Mouse (Mus musculus) neural tube, embryonic 12.5 days (tissue): ENCODE measurements at regions not wholly inside any gene's neighbourhood (a gene's known extent, or its start where the extent isn't known, plus 50 kb on each side); places are given as distances from the start of the nearest gene placed in this dataset.

ENCODE experiments used
- ATAC-seq: fragments of 200-750 bp; cut with Nextera tagmentation; 2 replicates; pipeline ENCODE4 v1.8.0; 2017; ENCODE audit warnings: low read depth, mild to moderate bottlenecking, moderate TSS enrichment, moderate library complexity; ENCODE audit not compliant: low FRiP score
- H3K27ac ChIP-seq: fragments of 300-500 bp; sonication (generic); 2 replicates; pipeline ENCODE4 v1.5.1; 2016
- H3K27me3 ChIP-seq: fragments of 300-500 bp; sonication (generic); replicated peaks from 2 replicates; pipeline ENCODE4 v1.6.1; 2016; ENCODE audit warnings: mild to moderate bottlenecking
- H3K36me3 ChIP-seq: fragments of 300-500 bp; sonication (generic); 2 replicates; pipeline ENCODE4 v1.6.1; 2016; ENCODE audit warnings: mild to moderate bottlenecking
- H3K4me1 ChIP-seq: fragments of 300-500 bp; sonication (generic); 2 replicates; pipeline ENCODE4 v1.6.1; 2016
- H3K4me2 ChIP-seq: fragments of 300-500 bp; sonication (generic); replicated peaks from 2 replicates; pipeline ENCODE4 v1.6.1; 2016; ENCODE audit warnings: mild to moderate bottlenecking
- H3K4me3 ChIP-seq: fragments of 300-500 bp; sonication (generic); 2 replicates; pipeline ENCODE4 v1.5.1; 2016
- H3K9ac ChIP-seq: fragments of 300-500 bp; sonication (generic); 2 replicates; pipeline ENCODE4 v1.6.1; 2016; ENCODE audit warnings: mild to moderate bottlenecking
- H3K9me3 ChIP-seq: fragments of 300-500 bp; sonication (generic); 2 replicates; pipeline ENCODE4 v1.6.1; 2016; ENCODE audit warnings: mild to moderate bottlenecking
- WGBS: fragments of 180-500 bp; shearing (Covaris S2); methylation state at CpG from one replicate; pipeline ENCODE4 v1.1.7; 2016; 5-methylcytosine and 5-hydroxymethylcytosine counted together

GRCm38 (mm10) chr2:51250798-51251197 lies 101.9 kb upstream of the Rnd3 start:
- no peak overlapping the region for H3K4me2 ChIP-seq
- no peaks in the 10 kb centered on the region for H3K27me3 ChIP-seq
- H3K9me3 ChIP-seq: no peaks in the 10 kb centered on the region
- WGBS: 50% methylated on average over 6 of the region's 6 CpGs
- H3K36me3 ChIP-seq: no peaks in the 10 kb centered on the region
- H3K27ac ChIP-seq: no peak overlapping the region
- ATAC-seq: no peak
- H3K4me3 ChIP-seq: no peak overlapping the region
- no peak overlapping the region for H3K9ac ChIP-seq
- no peaks in the 10 kb centered on the region for H3K4me1 ChIP-seq

DNA sequence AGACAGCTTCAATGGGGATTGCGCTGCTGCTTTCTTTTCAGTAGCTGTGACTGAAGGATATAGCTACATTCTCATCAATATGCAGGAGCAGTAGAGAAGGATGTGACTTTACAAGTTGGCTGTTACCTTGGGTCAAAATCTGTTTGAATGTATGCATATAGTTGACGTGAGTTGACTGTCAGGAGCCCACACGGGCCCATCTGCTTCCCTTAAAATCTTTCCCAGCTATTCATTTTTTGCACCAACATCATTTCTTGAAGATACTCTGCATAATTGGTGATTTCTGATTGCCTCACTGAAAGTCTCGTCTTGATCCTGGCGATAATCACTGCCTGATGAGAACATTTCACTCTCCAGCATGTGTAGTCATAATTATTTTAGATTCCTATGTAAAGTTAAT lies 92.7 kb upstream of the Rnd3 start:
- 73% methylated on average over 5 of the region's 5 CpGs for WGBS

DNA sequence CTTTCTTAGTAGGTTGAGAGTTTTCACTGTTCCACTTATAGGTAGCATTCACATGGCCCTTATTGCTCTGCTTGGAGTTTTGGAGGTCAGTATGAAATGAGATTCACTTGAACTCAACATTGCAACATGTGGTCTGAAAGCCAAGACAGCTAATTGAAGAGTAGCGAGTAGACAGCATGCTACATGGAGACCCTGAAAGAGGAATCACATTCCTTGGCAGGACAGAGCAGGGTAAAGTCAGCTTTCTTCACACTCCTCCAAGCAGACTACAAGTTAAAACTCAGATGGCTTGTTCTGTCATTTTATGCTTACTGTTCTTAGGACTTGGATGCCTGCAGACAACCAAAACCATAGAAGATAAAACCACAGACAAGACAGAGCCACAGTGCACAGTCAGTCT lies 91.1 kb upstream of the Rnd3 start:
- H3K4me1 ChIP-seq: no peaks in the 10 kb centered on the region
- H3K4me3 ChIP-seq: no peak overlapping the region
- no peak for ATAC-seq
- H3K27ac ChIP-seq: no peak overlapping the region
- H3K27me3 ChIP-seq: no peaks in the 10 kb centered on the region
- H3K4me2 ChIP-seq: no peak overlapping the region
- no peak overlapping the region for H3K9ac ChIP-seq
- WGBS: 94% methylated on average over 1 of the region's 1 CpGs
- no peaks in the 10 kb centered on the region for H3K9me3 ChIP-seq
- no peaks in the 10 kb centered on the region for H3K36me3 ChIP-seq

More for the DNA sequence above, 92.7 kb upstream of the Rnd3 start:
- H3K9me3 ChIP-seq: no peaks in the 10 kb centered on the region
- H3K36me3 ChIP-seq: no peaks in the 10 kb centered on the region
- no peaks in the 10 kb centered on the region for H3K4me1 ChIP-seq
- ATAC-seq: no peak
- no peak overlapping the region for H3K27ac ChIP-seq
- H3K4me3 ChIP-seq: no peak overlapping the region
- no peak overlapping the region for H3K4me2 ChIP-seq
- H3K9ac ChIP-seq: no peak overlapping the region
- no peaks in the 10 kb centered on the region for H3K27me3 ChIP-seq

DNA sequence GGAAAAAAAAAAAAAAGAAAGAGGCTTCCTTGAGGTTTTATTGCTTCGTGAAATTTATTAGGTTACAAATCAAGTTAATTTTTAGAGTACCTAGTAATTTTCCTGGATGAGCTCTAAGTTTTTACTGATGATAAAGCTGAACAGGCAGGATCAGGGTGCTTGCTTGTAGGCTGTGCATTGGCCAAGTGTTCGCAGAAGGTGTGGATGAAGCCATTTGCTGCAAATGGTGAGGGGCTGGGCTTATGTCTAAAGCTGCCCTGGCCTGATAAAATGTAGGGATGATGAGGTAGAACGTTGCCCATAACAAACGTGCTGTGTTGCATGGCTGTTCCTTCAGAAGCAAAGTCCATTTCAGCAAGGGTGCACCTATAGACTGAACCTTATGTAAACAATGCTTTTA lies 90.1 kb upstream of the Rnd3 start:
- ATAC-seq: no peak
- H3K27me3 ChIP-seq: no peaks in the 10 kb centered on the region
- WGBS: 58% methylated on average over 4 of the region's 4 CpGs
- H3K9ac ChIP-seq: no peak overlapping the region
- no peaks in the 10 kb centered on the region for H3K9me3 ChIP-seq
- no peaks in the 10 kb centered on the region for H3K4me1 ChIP-seq
- no peaks in the 10 kb centered on the region for H3K36me3 ChIP-seq
- no peak overlapping the region for H3K27ac ChIP-seq
- no peak overlapping the region for H3K4me3 ChIP-seq
- no peak overlapping the region; the same call in 1 of the 2 replicates for H3K4me2 ChIP-seq

- ATAC-seq: no peak
- H3K27ac ChIP-seq: no peak overlapping the region
- no peaks in the 10 kb centered on the region for H3K27me3 ChIP-seq
- peak overlapping the region; percentile 43 for H3K4me2 ChIP-seq
- H3K4me1 ChIP-seq: no peaks in the 10 kb centered on the region
- H3K4me3 ChIP-seq: no peak overlapping the region
- H3K36me3 ChIP-seq: no peaks in the 10 kb centered on the region
- H3K9me3 ChIP-seq: no peaks in the 10 kb centered on the region
- 16% methylated on average over 16 of the region's 16 CpGs for WGBS
- H3K9ac ChIP-seq: no peak overlapping the region
These were observed 89.4 kb upstream of the Rnd3 start for GRCm38 (mm10) chr2:51238131-51238931.

GRCm38 (mm10) chr2:51237451-51237850 lies 88.5 kb upstream of the Rnd3 start:
- 88% methylated on average over 10 of the region's 10 CpGs for WGBS
- H3K27ac ChIP-seq: no peak overlapping the region
- no peaks in the 10 kb centered on the region for H3K9me3 ChIP-seq
- no peaks in the 10 kb centered on the region for H3K27me3 ChIP-seq
- no peak overlapping the region for H3K4me2 ChIP-seq
- no peaks in the 10 kb centered on the region for H3K36me3 ChIP-seq
- ATAC-seq: no peak
- H3K9ac ChIP-seq: no peak overlapping the region
- H3K4me1 ChIP-seq: no peaks in the 10 kb centered on the region
- no peak overlapping the region for H3K4me3 ChIP-seq

GRCm38 (mm10) chr2:51236852-51237251 lies 87.9 kb upstream of the Rnd3 start:
- H3K36me3 ChIP-seq: no peaks in the 10 kb centered on the region
- no peaks in the 10 kb centered on the region for H3K4me1 ChIP-seq
- H3K27me3 ChIP-seq: no peaks in the 10 kb centered on the region
- H3K9me3 ChIP-seq: no peaks in the 10 kb centered on the region
- no peak overlapping the region for H3K4me3 ChIP-seq
- WGBS: 79% methylated on average over 3 of the region's 3 CpGs
- no peak for ATAC-seq
- no peak overlapping the region for H3K27ac ChIP-seq
- H3K4me2 ChIP-seq: no peak overlapping the region
- H3K9ac ChIP-seq: no peak overlapping the region

- 72% methylated on average over 5 of the region's 5 CpGs for WGBS
These were observed 85.5 kb upstream of the Rnd3 start for GRCm38 (mm10) chr2:51234427-51234826.

GRCm38 (mm10) chr2:51222851-51223250 lies 73.9 kb upstream of the Rnd3 start:
- no peak for ATAC-seq
- Histone ChIP-seq H3K4me2 (no peak overlapping the region), H3K4me3 (no peak overlapping the region), H3K27me3 (no peaks in the 10 kb centered on the region), H3K9me3 (no peaks in the 10 kb centered on the region), H3K36me3 (no peaks in the 10 kb centered on the region), H3K27ac (no peak overlapping the region), H3K4me1 (no peaks in the 10 kb centered on the region), H3K9ac (no peak overlapping the region)
- 43% methylated on average over 1 of the region's 1 CpGs for WGBS

More at GRCm38 (mm10) chr2:51234427-51234826, 85.5 kb upstream of the Rnd3 start:
- Histone ChIP-seq H3K9ac (no peak overlapping the region), H3K4me2 (no peak overlapping the region), H3K27me3 (no peaks in the 10 kb centered on the region), H3K4me1 (no peaks in the 10 kb centered on the region), H3K36me3 (no peaks in the 10 kb centered on the region), H3K27ac (no peak overlapping the region), H3K9me3 (no peaks in the 10 kb centered on the region), H3K4me3 (no peak overlapping the region)
- no peak for ATAC-seq

DNA sequence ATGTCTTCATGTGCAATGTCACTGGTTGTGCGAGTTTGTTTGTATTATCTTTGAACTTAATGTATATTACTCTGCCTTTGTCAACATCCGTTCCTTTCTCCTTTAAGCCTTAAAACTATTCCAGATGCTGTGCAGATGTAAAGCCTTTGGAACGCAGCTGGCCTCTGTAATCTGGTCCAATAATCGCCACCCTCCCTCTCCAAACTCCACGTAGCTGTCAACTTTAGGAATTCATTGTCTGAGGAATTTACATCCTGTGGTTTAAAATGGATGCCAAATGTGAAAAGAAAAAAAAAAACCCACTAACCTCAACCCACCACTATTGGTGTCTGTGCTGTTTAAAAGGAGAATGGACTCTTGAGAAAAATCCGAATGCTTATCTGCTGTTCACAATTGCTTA lies 70.8 kb upstream of the Rnd3 start:
- no peaks in the 10 kb centered on the region for H3K9me3 ChIP-seq
- H3K27me3 ChIP-seq: no peaks in the 10 kb centered on the region
- no peak for ATAC-seq
- no peak overlapping the region for H3K4me2 ChIP-seq
- H3K9ac ChIP-seq: no peak overlapping the region
- 76% methylated on average over 6 of the region's 6 CpGs for WGBS
- H3K27ac ChIP-seq: no peak overlapping the region
- H3K4me3 ChIP-seq: no peak overlapping the region
- no peaks in the 10 kb centered on the region for H3K4me1 ChIP-seq
- H3K36me3 ChIP-seq: no peaks in the 10 kb centered on the region

DNA sequence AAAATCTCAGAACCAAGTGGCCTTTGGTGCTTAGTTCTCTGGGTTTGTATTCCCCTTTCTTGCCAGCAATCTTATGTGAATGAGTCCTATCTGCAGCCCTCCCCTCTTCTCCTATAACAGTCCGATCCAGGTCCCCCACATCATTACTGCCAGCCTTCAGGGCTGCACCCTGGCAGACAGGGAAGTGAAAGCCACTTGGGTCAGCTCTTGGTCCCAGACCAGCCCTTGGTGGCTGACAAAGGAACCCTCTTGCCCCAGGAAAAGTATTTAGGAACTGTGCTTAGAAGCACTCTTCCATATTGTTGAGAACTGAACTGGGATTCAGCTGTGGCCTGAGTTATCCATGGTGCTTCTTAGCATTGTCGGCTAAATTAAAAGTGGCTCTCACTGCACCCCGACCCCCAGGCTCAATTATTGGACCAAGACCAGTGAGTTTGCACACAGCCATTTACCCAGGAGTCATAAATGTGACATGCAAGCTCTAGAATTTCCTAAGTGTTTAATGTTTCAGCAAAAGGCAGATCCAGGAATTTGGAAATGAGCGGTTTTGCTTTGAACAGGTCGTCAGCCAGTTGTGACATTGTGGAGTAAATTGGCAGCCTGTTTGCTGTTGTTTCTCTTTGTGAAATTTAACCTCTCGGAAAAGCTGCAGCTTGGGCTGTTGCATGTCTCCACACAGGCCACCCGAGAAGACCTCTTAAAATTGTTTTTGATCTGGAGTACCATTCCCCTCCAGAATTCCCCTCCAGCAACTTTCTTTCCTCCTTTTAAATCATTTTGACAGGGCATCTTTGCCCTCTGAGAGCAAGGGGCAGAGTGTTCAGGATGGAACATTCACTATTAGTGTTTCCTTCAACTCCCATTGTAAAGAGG lies 58.5 kb upstream of the Rnd3 start:
- ATAC-seq: no peak
- Histone ChIP-seq H3K27me3 (no peaks in the 10 kb centered on the region), H3K36me3 (no peaks in the 10 kb centered on the region), H3K4me1 (no peaks in the 10 kb centered on the region), H3K9ac (no peak overlapping the region), H3K27ac (no peak overlapping the region), H3K4me2 (no peak overlapping the region), H3K9me3 (no peaks in the 10 kb centered on the region), H3K4me3 (no peak overlapping the region)
- 62% methylated on average over 7 of the region's 7 CpGs for WGBS

DNA sequence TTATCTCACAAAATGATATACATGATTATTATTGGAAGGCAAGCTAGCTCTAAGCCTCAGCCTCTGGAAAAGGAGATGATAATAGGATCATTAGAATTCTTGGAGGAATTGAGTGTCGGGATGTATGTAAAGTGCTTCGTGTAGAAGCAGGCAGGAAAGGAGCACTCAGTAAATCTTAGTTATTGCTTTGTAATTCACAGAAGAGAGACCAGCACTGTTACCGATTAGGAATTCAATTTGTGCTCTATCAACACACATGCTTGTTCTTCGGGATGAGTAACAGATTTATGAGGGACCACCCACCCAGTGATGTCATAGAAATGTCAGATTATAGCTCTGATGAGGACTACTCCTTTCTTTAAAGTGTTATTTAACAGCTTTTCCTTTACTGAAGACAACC lies 57.4 kb upstream of the Rnd3 start:
- Histone ChIP-seq H3K27ac (no peak overlapping the region), H3K4me3 (no peak overlapping the region), H3K4me1 (no peaks in the 10 kb centered on the region), H3K9me3 (no peaks in the 10 kb centered on the region), H3K4me2 (no peak overlapping the region), H3K9ac (no peak overlapping the region), H3K27me3 (no peaks in the 10 kb centered on the region), H3K36me3 (no peaks in the 10 kb centered on the region)
- ATAC-seq: no peak
- WGBS: 21% methylated on average over 4 of the region's 4 CpGs
